Mouse (Mus musculus): ENCODE data around the gene BC034090. TPM values are rescaled to one million over a fixed set of nuclear protein-coding genes. Genes with fewer than 3 reads are reported as not detected.
A peak's percentile ranks its signal among the peaks of the same experiment; 100 is the strongest.

The BC034090 gene
- polyA plus RNA-seq, 1 experiment from 2014 or later: 6.8 TPM

DNA sequence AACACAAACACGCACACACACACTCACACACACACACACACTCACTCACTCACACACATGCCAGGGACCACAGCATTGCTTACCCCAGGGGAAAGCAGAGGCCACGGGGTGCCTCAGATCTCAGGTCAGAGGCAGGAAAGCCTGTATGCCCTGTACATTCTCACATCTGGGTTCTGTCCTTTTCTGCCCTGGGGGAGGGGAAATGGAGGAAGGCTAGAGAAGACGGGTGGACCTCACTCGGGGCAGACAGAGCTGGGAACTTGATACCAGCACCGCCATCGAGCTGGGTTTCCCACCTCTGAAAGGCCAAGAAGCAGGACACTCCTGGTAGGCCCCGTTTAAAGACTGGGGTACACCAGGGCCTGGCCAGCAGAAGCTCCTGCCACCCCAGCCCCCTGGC, 33.2 kb downstream of the BC034090 start:
- peaks cover 70% of the 10 kb centered on the region for H3K4me1 ChIP-seq
- DNase-seq (ENCODE audit: low spot score): peak; percentile 56
- H3K4me3 ChIP-seq: no peak overlapping the region
- 19% methylated on average over 7 of the region's 7 CpGs for WGBS
- no peaks in the 10 kb centered on the region for H3K9me3 ChIP-seq (replicated peaks)
- H3K27ac ChIP-seq: peak overlapping the region; percentile 94
- H3K36me3 ChIP-seq: peaks cover 20% of the 10 kb centered on the region
- no peaks in the 10 kb centered on the region for H3K27me3 ChIP-seq (ENCODE audit: low read depth, poor library complexity, severe bottlenecking)

GRCm38 (mm10) chr1:155210011-155210763, 34.1 kb downstream of the BC034090 start:
- Histone ChIP-seq H3K27ac (peak overlapping the region; percentile 94), H3K36me3 (peaks cover 26% of the 10 kb centered on the region), H3K4me1 (peaks cover 70% of the 10 kb centered on the region), H3K9me3 (replicated peaks) (no peaks in the 10 kb centered on the region), H3K27me3 (ENCODE audit: low read depth, poor library complexity, severe bottlenecking) (no peaks in the 10 kb centered on the region), H3K4me3 (no peak overlapping the region)
- WGBS: 82% methylated on average over 11 of the region's 11 CpGs
- peak; percentile 33 for DNase-seq (ENCODE audit: low spot score)

DNA sequence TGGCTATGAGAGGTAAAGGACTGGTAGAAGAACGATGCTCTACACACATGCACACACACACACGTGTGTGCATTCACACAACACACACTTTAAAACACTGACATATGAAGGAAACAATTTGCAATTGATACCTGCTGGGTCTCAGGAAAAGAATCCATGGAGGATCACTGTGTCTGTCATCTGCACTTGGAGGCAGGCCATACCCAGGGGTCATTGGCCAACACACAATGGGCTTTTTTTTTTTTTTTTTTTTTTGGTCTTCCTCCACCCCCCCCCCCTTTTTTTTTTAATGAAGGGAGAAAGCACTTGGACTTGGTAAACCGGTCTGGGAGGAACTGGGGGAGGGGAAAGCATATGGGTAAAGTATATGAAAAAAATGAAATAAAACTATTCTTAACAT, 36.4 kb downstream of the BC034090 start:
- Histone ChIP-seq H3K4me1 (peaks cover 48% of the 10 kb centered on the region), H3K4me3 (no peak overlapping the region), H3K9me3 (replicated peaks) (no peaks in the 10 kb centered on the region), H3K27me3 (ENCODE audit: low read depth, poor library complexity, severe bottlenecking) (no peaks in the 10 kb centered on the region), H3K27ac (no peak overlapping the region), H3K36me3 (peaks cover 44% of the 10 kb centered on the region)
- no peak for DNase-seq (ENCODE audit: low spot score)
- WGBS: 85% methylated on average over 3 of the region's 3 CpGs

GRCm38 (mm10) chr1:155205822-155206660, 38.2 kb downstream of the BC034090 start:
- DNase-seq (ENCODE audit: low spot score): peak; percentile 36
- peak overlapping the region; percentile 7; the same call in 1 of the 2 replicates for H3K27ac ChIP-seq
- no peak overlapping the region for H3K4me3 ChIP-seq
- H3K36me3 ChIP-seq: peaks cover 62% of the 10 kb centered on the region
- 86% methylated on average over 19 of the region's 19 CpGs for WGBS
- peaks cover 39% of the 10 kb centered on the region for H3K4me1 ChIP-seq
- H3K27me3 ChIP-seq (ENCODE audit: low read depth, poor library complexity, severe bottlenecking): no peaks in the 10 kb centered on the region
- no peaks in the 10 kb centered on the region for H3K9me3 ChIP-seq (replicated peaks)

DNA sequence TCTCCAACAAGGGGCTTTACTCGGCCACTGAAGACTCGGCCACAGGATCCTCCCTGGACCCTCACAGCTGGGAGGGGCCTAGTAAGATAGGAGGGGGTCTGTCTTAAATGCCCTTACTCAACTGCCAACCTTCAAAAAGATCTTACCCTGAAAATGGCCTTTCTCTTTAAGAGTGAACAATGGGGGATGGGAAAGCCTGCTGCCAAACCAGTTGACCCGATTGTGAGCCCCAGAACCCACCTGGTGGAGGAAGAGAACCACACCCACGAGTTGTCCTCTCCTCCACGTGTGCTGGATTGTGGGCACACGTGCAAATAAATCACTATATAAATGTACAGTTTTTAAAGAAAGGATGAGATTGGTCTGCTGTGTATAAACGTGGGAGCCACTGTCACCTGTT, 38.9 kb downstream of the BC034090 start:
- H3K27ac ChIP-seq: no peak overlapping the region
- peaks cover 32% of the 10 kb centered on the region for H3K4me1 ChIP-seq
- 62% methylated on average over 7 of the region's 7 CpGs for WGBS
- no peak overlapping the region for H3K4me3 ChIP-seq
- H3K36me3 ChIP-seq: peaks cover 70% of the 10 kb centered on the region
- no peaks in the 10 kb centered on the region for H3K9me3 ChIP-seq (replicated peaks)
- no peaks in the 10 kb centered on the region for H3K27me3 ChIP-seq (ENCODE audit: low read depth, poor library complexity, severe bottlenecking)
- no peak for DNase-seq (ENCODE audit: low spot score)

- Histone ChIP-seq H3K27ac (no peak overlapping the region), H3K9me3 (replicated peaks) (no peaks in the 10 kb centered on the region), H3K36me3 (peaks cover 76% of the 10 kb centered on the region)
Observed at GRCm38 (mm10) chr1:155204560-155205162, 39.6 kb downstream of the BC034090 start.

GRCm38 (mm10) chr1:155203954-155204353, 40.3 kb downstream of the BC034090 start:
- Histone ChIP-seq H3K4me1 (peaks cover 26% of the 10 kb centered on the region), H3K4me3 (no peak overlapping the region), H3K36me3 (peaks cover 82% of the 10 kb centered on the region), H3K27ac (no peak overlapping the region), H3K27me3 (ENCODE audit: low read depth, poor library complexity, severe bottlenecking) (no peaks in the 10 kb centered on the region), H3K9me3 (replicated peaks) (no peaks in the 10 kb centered on the region)
- DNase-seq (ENCODE audit: low spot score): no peak
- 93% methylated on average over 12 of the region's 12 CpGs for WGBS

More at GRCm38 (mm10) chr1:155204560-155205162, 39.6 kb downstream of the BC034090 start:
- no peak for DNase-seq (ENCODE audit: low spot score)
- WGBS: 92% methylated on average over 8 of the region's 8 CpGs
- H3K27me3 ChIP-seq (ENCODE audit: low read depth, poor library complexity, severe bottlenecking): no peaks in the 10 kb centered on the region
- H3K4me1 ChIP-seq: peaks cover 26% of the 10 kb centered on the region
- H3K4me3 ChIP-seq: no peak overlapping the region

- no peak for DNase-seq (ENCODE audit: low spot score)
- Histone ChIP-seq H3K4me3 (no peak overlapping the region), H3K4me1 (peaks cover 26% of the 10 kb centered on the region), H3K9me3 (replicated peaks) (no peaks in the 10 kb centered on the region), H3K36me3 (peaks cover 87% of the 10 kb centered on the region), H3K27me3 (ENCODE audit: low read depth, poor library complexity, severe bottlenecking) (no peaks in the 10 kb centered on the region), H3K27ac (no peak overlapping the region)
- 90% methylated on average over 7 of the region's 7 CpGs for WGBS
Observed at GRCm38 (mm10) chr1:155203101-155203500, 41.1 kb downstream of the BC034090 start.

DNA sequence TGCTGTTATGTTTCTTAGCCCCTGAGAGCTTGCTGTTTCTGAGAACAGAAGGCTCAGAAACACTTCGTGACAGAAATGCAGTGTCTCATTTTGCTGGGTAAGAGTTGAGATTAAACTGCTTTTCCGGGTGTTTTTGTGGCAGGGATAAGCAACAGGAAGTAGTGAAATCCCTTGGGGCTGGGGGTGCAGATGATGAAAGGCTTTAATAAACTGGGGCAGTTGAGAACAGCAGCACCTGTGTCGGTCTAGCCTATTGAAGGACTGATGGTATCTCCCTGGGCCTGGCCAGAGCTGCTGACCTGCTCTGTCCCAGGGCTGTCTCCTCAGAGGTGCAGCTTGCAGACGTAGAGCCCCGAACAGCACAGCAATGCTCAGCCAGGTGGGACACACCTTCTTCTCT, 41.8 kb downstream of the BC034090 start:
- no peak for DNase-seq (ENCODE audit: low spot score)
- H3K9me3 ChIP-seq (replicated peaks): no peaks in the 10 kb centered on the region
- H3K27ac ChIP-seq: no peak overlapping the region; the same call in 1 of the 2 replicates
- H3K4me1 ChIP-seq: peaks cover 26% of the 10 kb centered on the region
- H3K4me3 ChIP-seq: no peak overlapping the region
- 84% methylated on average over 5 of the region's 5 CpGs for WGBS
- peaks cover 90% of the 10 kb centered on the region for H3K36me3 ChIP-seq
- no peaks in the 10 kb centered on the region for H3K27me3 ChIP-seq (ENCODE audit: low read depth, poor library complexity, severe bottlenecking)

DNA sequence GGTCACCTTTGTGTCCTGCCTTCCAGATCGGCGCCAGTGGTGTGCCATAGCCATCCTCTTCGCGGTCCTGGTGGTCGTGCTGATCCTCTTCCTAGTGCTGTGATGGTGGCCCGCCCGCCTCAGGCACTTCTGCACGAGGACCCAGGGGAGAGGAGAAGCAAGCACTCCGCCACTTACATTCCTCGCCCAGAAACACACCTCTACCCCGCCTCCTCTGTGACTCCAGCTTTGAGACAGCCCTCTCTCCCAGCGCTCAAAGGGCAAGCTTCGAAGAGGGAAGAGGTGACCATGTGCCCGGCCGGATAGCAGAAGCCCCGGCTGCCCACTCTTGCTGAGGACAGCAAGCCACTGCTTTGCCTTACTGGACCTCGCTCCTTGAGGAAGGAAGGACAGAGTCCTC, 42.3 kb downstream of the BC034090 start:
- Histone ChIP-seq H3K4me3 (no peak overlapping the region), H3K4me1 (peaks cover 26% of the 10 kb centered on the region), H3K36me3 (peaks cover 90% of the 10 kb centered on the region), H3K27me3 (ENCODE audit: low read depth, poor library complexity, severe bottlenecking) (no peaks in the 10 kb centered on the region), H3K9me3 (replicated peaks) (no peaks in the 10 kb centered on the region), H3K27ac (0 out of 2 replicates have a peak overlapping the region, but pooled peaks have one; percentile 3)
- DNase-seq (ENCODE audit: low spot score): no peak
- WGBS: 87% methylated on average over 17 of the region's 17 CpGs

DNA sequence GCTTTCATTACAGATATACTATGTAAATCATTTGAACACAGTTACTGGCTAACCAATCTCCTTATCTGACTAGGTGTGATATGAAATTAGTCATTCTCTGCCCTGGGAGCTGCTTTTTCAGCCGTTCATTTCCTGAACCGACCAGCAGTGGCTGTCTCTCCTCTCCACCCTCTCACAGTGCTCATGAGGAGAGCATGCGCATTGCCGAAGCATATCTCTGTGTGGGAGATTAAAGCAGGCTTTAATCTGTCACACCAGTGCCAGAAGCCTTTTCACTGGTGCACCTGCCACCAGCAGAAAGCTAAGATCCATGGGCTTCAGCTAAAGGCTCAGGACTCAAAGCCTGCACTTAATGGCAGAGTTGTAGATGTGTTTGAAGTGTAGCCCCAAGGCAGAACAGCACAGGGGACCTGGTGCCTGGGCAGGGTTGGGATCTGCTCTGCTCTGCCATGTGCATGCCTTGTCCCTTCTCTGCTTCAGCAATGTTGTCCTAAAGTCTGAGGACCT, 42.8 kb downstream of the BC034090 start:
- Histone ChIP-seq H3K36me3 (peaks cover 90% of the 10 kb centered on the region), H3K4me3 (no peak overlapping the region), H3K27me3 (ENCODE audit: low read depth, poor library complexity, severe bottlenecking) (no peaks in the 10 kb centered on the region), H3K27ac (0 out of 2 replicates have a peak overlapping the region, but pooled peaks have one; percentile 3), H3K4me1 (peaks cover 23% of the 10 kb centered on the region), H3K9me3 (replicated peaks) (no peaks in the 10 kb centered on the region)
- no peak for DNase-seq (ENCODE audit: low spot score)
- WGBS: 79% methylated on average over 4 of the region's 4 CpGs

GRCm38 (mm10) chr1:155200967-155201366, 43.3 kb downstream of the BC034090 start:
- no peaks in the 10 kb centered on the region for H3K27me3 ChIP-seq (ENCODE audit: low read depth, poor library complexity, severe bottlenecking)
- H3K36me3 ChIP-seq: peaks cover 89% of the 10 kb centered on the region
- peak overlapping the region; percentile 26; the same call in 1 of the 2 replicates for H3K27ac ChIP-seq
- 64% methylated on average over 2 of the region's 2 CpGs for WGBS
- no peaks in the 10 kb centered on the region for H3K9me3 ChIP-seq (replicated peaks)
- no peak for DNase-seq (ENCODE audit: low spot score)
- no peak overlapping the region for H3K4me3 ChIP-seq
- H3K4me1 ChIP-seq: peaks cover 19% of the 10 kb centered on the region

Data from limb, embryonic 10.5 days (tissue).